Mouse (Mus musculus) E14TG2a.4 (cell line): ENCODE measurements around the gene Ahctf1.

Experiments used
- H3K27me3 ChIP-seq: 2 replicates; pipeline ENCODE4 v1.6.1; 2014; ENCODE audit warnings: low read length, control low read depth; ENCODE audit not compliant: insufficient read depth
- H3K36me3 ChIP-seq: 2 replicates; pipeline ENCODE4 v1.6.1; 2014; ENCODE audit warnings: low read length, control low read depth; ENCODE audit not compliant: insufficient read depth
- H3K4me1 ChIP-seq: replicated peaks from 2 replicates; pipeline ENCODE4 v1.6.1; 2014; ENCODE audit warnings: low read depth, low read length, control low read depth
- H3K4me3 ChIP-seq: replicated peaks from 2 replicates; pipeline ENCODE4 v1.5.1; 2014; ENCODE audit warnings: mild to moderate bottlenecking, low read length
- H3K9me3 ChIP-seq: 2 replicates; pipeline ENCODE4 v1.6.1; 2014; ENCODE audit warnings: low read length, control low read depth
- CTCF ChIP-seq: conservative IDR thresholded peaks from 2 replicates; pipeline ENCODE4 v1.5.1; 2014; ENCODE audit warnings: low read length
- NANOG ChIP-seq: IDR thresholded peaks from 2 replicates; pipeline ENCODE4 v1.6.1; 2014; ENCODE audit warnings: borderline replicate concordance, low read length, mixed read lengths
- POU5F1 ChIP-seq: IDR thresholded peaks from 2 replicates; pipeline ENCODE4 v1.6.1; 2014; ENCODE audit warnings: low read length, borderline replicate concordance

Ahctf1 gene

GRCm38 (mm10) chr1:179813385-179813784 lies 9.9 kb upstream of the Ahctf1 start:
- peaks cover 21% of the 10 kb centered on the region for H3K9me3 ChIP-seq
- H3K27me3 ChIP-seq: peaks cover 2% of the 10 kb centered on the region
- H3K4me3 ChIP-seq: no peak overlapping the region
- H3K4me1 ChIP-seq: no peaks in the 10 kb centered on the region
- no peaks in the 10 kb centered on the region for H3K36me3 ChIP-seq
- TF ChIP-seq NANOG (no peak), POU5F1 (no peak), CTCF (no peak)

- Histone ChIP-seq H3K4me1 (peaks cover 5% of the 10 kb centered on the region), H3K4me3 (no peak overlapping the region), H3K27me3 (peaks cover 5% of the 10 kb centered on the region), H3K36me3 (no peaks in the 10 kb centered on the region), H3K9me3 (no peaks in the 10 kb centered on the region)
- TF ChIP-seq CTCF (no peak), POU5F1 (no peak), NANOG (no peak)
Measured at GRCm38 (mm10) chr1:179808300-179808699, 4.8 kb upstream of the Ahctf1 start.

- TF ChIP-seq POU5F1: no peak
- no peak for TF ChIP-seq NANOG
- TF ChIP-seq CTCF: no peak
Measured at GRCm38 (mm10) chr1:179807468-179807867, 4.0 kb upstream of the Ahctf1 start.

GRCm38 (mm10) chr1:179805751-179806150 lies 2.3 kb upstream of the Ahctf1 start:
- H3K27me3 ChIP-seq: peaks cover 5% of the 10 kb centered on the region
- H3K36me3 ChIP-seq: peaks cover 6% of the 10 kb centered on the region; the same call in 1 of the 2 replicates
- peaks cover 18% of the 10 kb centered on the region for H3K4me1 ChIP-seq
- TF ChIP-seq POU5F1 (no peak), CTCF (no peak), NANOG (no peak)
- no peak overlapping the region for H3K4me3 ChIP-seq
- no peaks in the 10 kb centered on the region for H3K9me3 ChIP-seq

More at GRCm38 (mm10) chr1:179807468-179807867, 4.0 kb upstream of the Ahctf1 start:
- no peaks in the 10 kb centered on the region for H3K36me3 ChIP-seq
- peaks cover 5% of the 10 kb centered on the region for H3K27me3 ChIP-seq
- H3K9me3 ChIP-seq: no peaks in the 10 kb centered on the region
- peaks cover 5% of the 10 kb centered on the region for H3K4me1 ChIP-seq
- H3K4me3 ChIP-seq: no peak overlapping the region

GRCm38 (mm10) chr1:179804140-179804881 lies 831 bp upstream of the Ahctf1 start:
- H3K36me3 ChIP-seq: peaks cover 17% of the 10 kb centered on the region
- TF ChIP-seq CTCF (no peak), POU5F1 (no peak), NANOG (no peak)
- H3K9me3 ChIP-seq: no peaks in the 10 kb centered on the region
- peaks cover 3% of the 10 kb centered on the region for H3K27me3 ChIP-seq
- H3K4me3 ChIP-seq: peak overlapping the region; percentile 93
- H3K4me1 ChIP-seq: peaks cover 28% of the 10 kb centered on the region

- H3K9me3 ChIP-seq: no peaks in the 10 kb centered on the region
- TF ChIP-seq CTCF (no peak), POU5F1 (no peak), NANOG (no peak)
- no peaks in the 10 kb centered on the region for H3K27me3 ChIP-seq
- peaks cover 31% of the 10 kb centered on the region for H3K36me3 ChIP-seq
- H3K4me3 ChIP-seq: peak within 1 kb of the TSS; percentile 93
- peaks cover 28% of the 10 kb centered on the region for H3K4me1 ChIP-seq
Measured at GRCm38 (mm10) chr1:179802610-179803512, 619 bp downstream of the Ahctf1 start, which contains the start of gene Gm10518. Gene Gm10518, plus strand, starts transcription at chr1:179803376.

- H3K4me1 ChIP-seq: peaks cover 23% of the 10 kb centered on the region
Measured at GRCm38 (mm10) chr1:179798794-179799193, 4.7 kb downstream of the Ahctf1 start.

GRCm38 (mm10) chr1:179787281-179787680 lies 16.2 kb downstream of the Ahctf1 start:
- H3K9me3 ChIP-seq: no peaks in the 10 kb centered on the region
- no peak for TF ChIP-seq CTCF
- TF ChIP-seq POU5F1: no peak
- TF ChIP-seq NANOG: no peak
- H3K36me3 ChIP-seq: peaks cover 99% of the 10 kb centered on the region
- no peak overlapping the region for H3K4me3 ChIP-seq
- no peaks in the 10 kb centered on the region for H3K27me3 ChIP-seq
- no peaks in the 10 kb centered on the region for H3K4me1 ChIP-seq

More at GRCm38 (mm10) chr1:179798794-179799193, 4.7 kb downstream of the Ahctf1 start:
- peaks cover 70% of the 10 kb centered on the region for H3K36me3 ChIP-seq
- TF ChIP-seq NANOG (no peak), POU5F1 (no peak), CTCF (no peak)
- H3K4me3 ChIP-seq: no peak overlapping the region
- no peaks in the 10 kb centered on the region for H3K27me3 ChIP-seq
- H3K9me3 ChIP-seq: 0 out of 2 replicates have a peak, but pooled peaks cover 3% of the 10 kb centered on the region
